Mouse (Mus musculus) myocyte (in vitro differentiated cells): ENCODE measurements at regions not wholly inside any gene's neighbourhood (a gene's known extent, or its start where the extent isn't known, plus 50 kb on each side); places are given as distances from the start of the nearest gene placed in this dataset.

ENCODE experiments used
- CEBPB ChIP-seq: IDR thresholded peaks from 2 replicates; pipeline ENCODE4 v1.6.1; 2011; ENCODE audit warnings: mild to moderate bottlenecking, moderate library complexity; ENCODE audit not compliant: poor library complexity, insufficient read depth, severe bottlenecking
- E2F4 ChIP-seq: IDR thresholded peaks from one replicate; pipeline ENCODE4 v1.6.1; 2011; ENCODE audit warnings: mild to moderate bottlenecking, control low read depth, moderate library complexity; ENCODE audit not compliant: insufficient read depth
- POLR2A ChIP-seq: IDR thresholded peaks from one replicate; pipeline ENCODE4 v1.6.1; 2011; ENCODE audit warnings: low read depth, mild to moderate bottlenecking, control low read depth, moderate library complexity; ENCODE audit not compliant: insufficient read length
- USF1 ChIP-seq: IDR thresholded peaks from one replicate; pipeline ENCODE4 v1.6.1; 2011; ENCODE audit warnings: low read depth, mild to moderate bottlenecking, control low read depth, moderate library complexity

- TF ChIP-seq POLR2A: no peak
- no peak for TF ChIP-seq USF1
- no peak for TF ChIP-seq CEBPB
- no peak for TF ChIP-seq E2F4
Measured at GRCm38 (mm10) chr7:51041899-51042667, 443.1 kb downstream of the 4933405O20Rik start.
